Mouse (Mus musculus) CD4-positive, CD25-positive, alpha-beta regulatory T cell (primary cell): ENCODE measurements around the gene Rapgef6. TPM values are rescaled to one million over a fixed set of nuclear protein-coding genes. Genes with fewer than 3 reads are reported as not detected.

Experiments
- polyA plus RNA-seq: library from polyadenylated mRNA; unstranded; fragments of 100-300 nt; shearing (Covaris generic); gene quantifications from one replicate; pipeline ENCODE4 v1.2.1, GENCODE M21; 2017

Gene Rapgef6
- polyA plus RNA-seq = 258 TPM

GRCm38 (mm10) chr11:54522529-54523430, at the start of gene Rapgef6:
TSS of gene Rapgef6 (plus strand) at chr11:54522847.

Other genes with a start within 250 kb of the Rapgef6 start
- not detected for gene Acsl6, start 219.0 kb upstream of the Rapgef6 start, polyA plus RNA-seq
- gene Meikin, start 152.2 kb upstream of the Rapgef6 start, polyA plus RNA-seq = not detected
- 11.6 TPM for gene Fnip1, start 84.6 kb upstream of the Rapgef6 start, polyA plus RNA-seq